Mouse (Mus musculus): Measurements from ENCODE around the gene Vasn. TPM values are rescaled to one million over a fixed set of nuclear protein-coding genes. Genes with fewer than 3 reads are reported as not detected.
"Not testable (repeated sequence)": the region's sequence is repeated elsewhere in the genome, so short reads cannot be mapped to it uniquely, and the experiment has no call there.

Vasn gene
- polyA plus RNA-seq, 1 experiment from 2014 or later, result 16.2 TPM

DNA sequence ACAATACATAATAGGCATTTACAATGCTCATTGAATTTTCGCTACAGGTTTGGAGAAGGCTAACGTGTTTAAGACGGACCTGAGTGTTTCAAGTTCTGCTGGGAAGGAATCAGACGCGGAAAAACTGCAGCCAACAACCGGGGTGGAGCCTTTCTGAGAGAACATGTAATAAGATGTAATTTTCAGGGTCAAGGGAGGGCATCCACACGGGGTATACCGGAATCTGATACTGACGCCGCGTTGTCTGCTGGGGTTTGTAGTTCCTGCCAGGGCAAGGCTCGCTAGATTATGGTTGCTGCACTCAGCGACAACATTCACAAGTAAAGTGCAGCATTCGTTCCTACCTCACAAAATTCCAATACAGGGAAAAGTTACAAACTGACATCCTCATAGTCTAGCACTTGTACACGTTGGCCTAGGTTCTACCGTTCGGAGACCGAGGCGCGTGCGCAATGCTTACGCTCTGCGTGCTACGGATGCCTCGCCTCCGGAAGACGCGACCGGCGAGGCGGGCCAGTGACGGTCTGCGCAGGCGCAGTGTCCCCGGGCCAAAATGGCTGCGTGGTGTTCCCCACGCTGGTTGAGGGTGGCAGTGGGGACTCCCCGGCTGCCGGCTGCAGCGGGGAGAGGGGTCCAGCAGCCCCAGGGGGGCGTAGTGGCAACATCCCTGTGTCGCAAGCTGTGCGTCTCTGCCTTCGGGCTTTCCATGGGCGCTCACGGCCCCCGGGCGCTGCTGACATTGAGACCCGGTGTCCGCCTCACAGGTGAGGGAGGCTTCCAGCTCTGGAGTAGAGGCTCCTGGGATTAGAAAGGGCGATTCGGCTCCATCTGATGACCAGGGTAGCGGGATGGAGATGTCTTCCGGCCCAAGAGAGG, 44.1 kb downstream of the Vasn start:
- H3K4me3 ChIP-seq, result peak overlapping the region; percentile 96
- H3K36me3 ChIP-seq (replicated peaks), result peaks cover 20% of the 10 kb centered on the region
- under 1% methylated on average over 54 of the region's 54 CpGs for WGBS
- no peaks in the 10 kb centered on the region for H3K9me3 ChIP-seq
- H3K4me1 ChIP-seq, result peaks cover 30% of the 10 kb centered on the region
- no peaks in the 10 kb centered on the region for H3K27me3 ChIP-seq (replicated peaks; ENCODE audit: low read depth, poor library complexity, severe bottlenecking)
- DNase-seq (ENCODE audit: low spot score), result peak; percentile 96
- H3K27ac ChIP-seq (replicated peaks), result peak overlapping the region; percentile 87

DNA sequence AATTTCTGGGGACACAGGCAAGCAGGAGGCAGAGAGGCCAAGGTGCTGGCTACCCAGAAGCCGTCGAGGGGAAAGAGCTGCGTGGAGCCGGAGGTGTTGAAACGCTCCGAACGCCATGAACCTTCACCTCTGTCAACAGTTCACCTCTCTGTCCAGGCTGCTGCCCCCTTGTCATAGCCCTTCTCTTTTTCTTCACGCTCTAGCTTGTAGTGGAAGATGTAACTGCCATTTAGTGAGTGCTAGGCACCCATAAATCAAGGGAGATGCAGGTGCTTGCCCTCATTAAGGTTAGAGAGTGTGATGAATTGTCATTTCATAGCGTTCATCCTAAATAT, 44.7 kb downstream of the Vasn start:
- Histone ChIP-seq H3K4me3 (peak overlapping the region; percentile 96), H3K36me3 (replicated peaks) (peaks cover 26% of the 10 kb centered on the region), H3K4me1 (peaks cover 24% of the 10 kb centered on the region), H3K27ac (replicated peaks) (peak overlapping the region; percentile 87), H3K27me3 (replicated peaks; ENCODE audit: low read depth, poor library complexity, severe bottlenecking) (no peaks in the 10 kb centered on the region), H3K9me3 (no peaks in the 10 kb centered on the region)
- 2% methylated on average over 9 of the region's 9 CpGs for WGBS
- no peak for DNase-seq (ENCODE audit: low spot score)

DNA sequence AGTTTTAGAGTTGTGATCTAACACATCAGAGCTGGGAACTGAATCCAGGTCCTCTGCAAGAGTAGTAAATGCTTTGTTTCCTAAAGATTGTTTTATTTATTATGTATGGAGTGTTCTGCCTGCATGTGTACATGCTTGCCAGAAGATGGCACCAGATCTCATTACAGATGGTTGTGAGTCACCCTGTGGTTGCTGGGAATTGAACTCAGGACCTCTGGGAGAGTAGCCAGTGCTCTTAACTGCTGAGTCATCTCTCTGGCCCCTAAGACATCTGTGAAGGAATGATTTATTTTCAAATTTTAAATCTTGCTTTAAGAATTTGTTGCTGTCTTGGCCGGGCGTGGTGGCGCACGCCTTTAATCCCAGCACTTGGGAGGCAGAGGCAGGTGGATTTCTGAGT, 49.6 kb downstream of the Vasn start:
- H3K36me3 ChIP-seq (replicated peaks), result peaks cover 74% of the 10 kb centered on the region
- peaks cover 13% of the 10 kb centered on the region for H3K4me1 ChIP-seq

More for the DNA sequence above, 49.6 kb downstream of the Vasn start:
- not testable (repeated sequence) for H3K9me3 ChIP-seq; H3K27ac ChIP-seq (replicated peaks); H3K4me3 ChIP-seq; H3K27me3 ChIP-seq (replicated peaks; ENCODE audit: low read depth, poor library complexity, severe bottlenecking); DNase-seq (ENCODE audit: low spot score)
- WGBS, result 99% methylated on average over 4 of the region's 4 CpGs

Other genes with a start within 250 kb of the Vasn start
- gene Adcy9, start 219.4 kb upstream of the Vasn start, polyA plus RNA-seq (2016; fragmentation: Nextera tagmentation; extraction: Ambion mirVana), result 0.43 and 0.57 TPM in 2 replicates
- 25.5 and 26.6 TPM in 2 replicates for gene Srl, start 98.1 kb upstream of the Vasn start, polyA plus RNA-seq (2016; fragmentation: Nextera tagmentation; extraction: Ambion mirVana)
- gene Tfap4, start 80.1 kb upstream of the Vasn start, polyA plus RNA-seq (2016; fragmentation: Nextera tagmentation; extraction: Ambion mirVana), result 37.7 and 39.5 TPM in 2 replicates
- gene Glis2, start 45.2 kb upstream of the Vasn start, polyA plus RNA-seq (2016; fragmentation: Nextera tagmentation; extraction: Ambion mirVana), result 22.2 and 22.3 TPM in 2 replicates
- gene Pam16, start 15.0 kb upstream of the Vasn start, polyA plus RNA-seq (2016; fragmentation: Nextera tagmentation; extraction: Ambion mirVana), result 92.6 and 97.5 TPM in 2 replicates
- gene Dnaja3, start within 50 bp of the Vasn start, polyA plus RNA-seq (2016; fragmentation: Nextera tagmentation; extraction: Ambion mirVana), result 66.6 and 66.7 TPM in 2 replicates
- 23.3 and 23.9 TPM in 2 replicates for gene Coro7, start 39.8 kb downstream of the Vasn start, polyA plus RNA-seq (2016; fragmentation: Nextera tagmentation; extraction: Ambion mirVana)
- gene Nmral1, start 79.4 kb downstream of the Vasn start, polyA plus RNA-seq (2016; fragmentation: Nextera tagmentation; extraction: Ambion mirVana), result 218 and 228 TPM in 2 replicates
- 84.6 and 91.9 TPM in 2 replicates for gene Hmox2, start 86.4 kb downstream of the Vasn start, polyA plus RNA-seq (2016; fragmentation: Nextera tagmentation; extraction: Ambion mirVana)
- 112 and 116 TPM in 2 replicates for gene Cdip1, start 150.4 kb downstream of the Vasn start, polyA plus RNA-seq (2016; fragmentation: Nextera tagmentation; extraction: Ambion mirVana)
- 0.25 and 0.66 TPM in 2 replicates for gene 4930562C15Rik, start 195.5 kb downstream of the Vasn start, polyA plus RNA-seq (2016; fragmentation: Nextera tagmentation; extraction: Ambion mirVana)
- gene Ubald1, start 240.4 kb downstream of the Vasn start, polyA plus RNA-seq (2016; fragmentation: Nextera tagmentation; extraction: Ambion mirVana), result 44.0 and 46.2 TPM in 2 replicates
- gene Mgrn1, start 246.3 kb downstream of the Vasn start, polyA plus RNA-seq (2016; fragmentation: Nextera tagmentation; extraction: Ambion mirVana), result 64.9 and 72.0 TPM in 2 replicates

All from embryonic facial prominence, embryonic 10.5 days (tissue).